Mouse (Mus musculus) lung, embryonic 16.5 days (tissue): ENCODE measurements around the gene Gpr158. TPM values are rescaled to one million over a fixed set of nuclear protein-coding genes. Genes with fewer than 3 reads are reported as not detected.

Experiments used
- ATAC-seq: fragments of 200-750 bp; cut with Nextera tagmentation; 2 replicates; pipeline ENCODE4 v1.8.0; 2017; ENCODE audit warnings: low read depth, mild to moderate bottlenecking, moderate library complexity
- H3K27ac ChIP-seq: fragments of 300-500 bp; sonication (generic); 2 replicates; pipeline ENCODE4 v1.5.1; 2014; ENCODE audit warnings: mild to moderate bottlenecking, control low read depth, low read length
- H3K27me3 ChIP-seq: fragments of 300-500 bp; sonication (generic); 2 replicates; pipeline ENCODE4 v1.6.1; 2014; ENCODE audit warnings: low read depth, low read length, mixed read lengths; ENCODE audit not compliant: control insufficient read depth, insufficient read depth
- H3K36me3 ChIP-seq: fragments of 300-500 bp; sonication (generic); 2 replicates; pipeline ENCODE4 v1.6.1; 2014; ENCODE audit warnings: low read length; ENCODE audit not compliant: control insufficient read depth, insufficient read depth
- H3K4me1 ChIP-seq: fragments of 300-500 bp; sonication (generic); replicated peaks from 2 replicates; pipeline ENCODE4 v1.6.1; 2014; ENCODE audit warnings: low read length, mixed read lengths; ENCODE audit not compliant: control insufficient read depth, insufficient read depth
- H3K4me2 ChIP-seq: fragments of 300-500 bp; sonication (generic); 2 replicates; pipeline ENCODE4 v1.6.1; 2014; ENCODE audit warnings: low read depth, low read length, control low read depth
- H3K4me3 ChIP-seq: fragments of 300-500 bp; sonication (generic); 2 replicates; pipeline ENCODE4 v1.5.1; 2014; ENCODE audit warnings: mild to moderate bottlenecking, low read length, control low read depth
- H3K9ac ChIP-seq: fragments of 300-500 bp; sonication (generic); 2 replicates; pipeline ENCODE4 v1.6.1; 2014; ENCODE audit warnings: low read length, control low read depth
- H3K9me3 ChIP-seq: fragments of 300-500 bp; sonication (generic); 2 replicates; pipeline ENCODE4 v1.6.1; 2016; ENCODE audit warnings: low read length; ENCODE audit not compliant: control insufficient read depth
- WGBS: fragments of 180-500 bp; shearing (Covaris S2); extraction: QIAGEN DNeasy Blood & Tissue Kit; methylation state at CpG from one replicate; pipeline ENCODE4 v1.1.7; 2014; 5-methylcytosine and 5-hydroxymethylcytosine counted together
- polyA plus RNA-seq: library from polyadenylated mRNA; unstranded; fragments of >200 nt; fragmentation: Nextera tagmentation; extraction: Ambion mirVana; gene quantifications from 2 replicates; pipeline ENCODE4 v1.2.1, GENCODE M21; 2015

Gene Gpr158
- polyA plus RNA-seq, 1 experiment from 2014 or later: not detected

- Histone ChIP-seq H3K36me3 (no peaks in the 10 kb centered on the region), H3K27me3 (no peaks in the 10 kb centered on the region), H3K4me3 (no peak overlapping the region), H3K4me1 (no peaks in the 10 kb centered on the region), H3K9ac (no peak overlapping the region), H3K27ac (no peak overlapping the region), H3K9me3 (no peaks in the 10 kb centered on the region), H3K4me2 (no peak overlapping the region)
- ATAC-seq: no peak
- 59% methylated on average over 9 of the region's 9 CpGs for WGBS
Measured at GRCm38 (mm10) chr2:21693128-21693527, 325.8 kb downstream of the Gpr158 start.

- ATAC-seq: no peak
- H3K9ac ChIP-seq: no peak overlapping the region
- no peaks in the 10 kb centered on the region for H3K36me3 ChIP-seq
- 57% methylated on average over 5 of the region's 5 CpGs for WGBS
- no peaks in the 10 kb centered on the region for H3K27me3 ChIP-seq
- no peaks in the 10 kb centered on the region for H3K9me3 ChIP-seq
- no peaks in the 10 kb centered on the region for H3K4me1 ChIP-seq
- H3K4me2 ChIP-seq: no peak overlapping the region
- H3K27ac ChIP-seq: no peak overlapping the region
- H3K4me3 ChIP-seq: no peak overlapping the region
Measured at GRCm38 (mm10) chr2:21693807-21694594, 326.7 kb downstream of the Gpr158 start.

- no peak for ATAC-seq
- no peak overlapping the region for H3K9ac ChIP-seq
- no peak overlapping the region for H3K4me3 ChIP-seq
- H3K27me3 ChIP-seq: no peaks in the 10 kb centered on the region
- no peaks in the 10 kb centered on the region for H3K4me1 ChIP-seq
- H3K36me3 ChIP-seq: no peaks in the 10 kb centered on the region
- WGBS: 84% methylated on average over 4 of the region's 4 CpGs
- H3K4me2 ChIP-seq: no peak overlapping the region
- no peak overlapping the region for H3K27ac ChIP-seq
- H3K9me3 ChIP-seq: no peaks in the 10 kb centered on the region
Measured at GRCm38 (mm10) chr2:21728075-21728474, 360.7 kb downstream of the Gpr158 start.

- Histone ChIP-seq H3K27ac (no peak overlapping the region), H3K36me3 (no peaks in the 10 kb centered on the region), H3K27me3 (no peaks in the 10 kb centered on the region), H3K4me3 (no peak overlapping the region), H3K9me3 (no peaks in the 10 kb centered on the region), H3K9ac (no peak overlapping the region), H3K4me2 (no peak overlapping the region), H3K4me1 (no peaks in the 10 kb centered on the region)
- 81% methylated on average over 2 of the region's 2 CpGs for WGBS
- ATAC-seq: no peak
Measured at GRCm38 (mm10) chr2:21783721-21784120, 416.4 kb downstream of the Gpr158 start.

- Histone ChIP-seq H3K9me3 (no peaks in the 10 kb centered on the region), H3K4me2 (no peak overlapping the region), H3K9ac (no peak overlapping the region), H3K4me3 (no peak overlapping the region), H3K27ac (no peak overlapping the region), H3K36me3 (no peaks in the 10 kb centered on the region), H3K4me1 (no peaks in the 10 kb centered on the region), H3K27me3 (no peaks in the 10 kb centered on the region)
- 64% methylated on average over 2 of the region's 2 CpGs for WGBS
- no peak for ATAC-seq
Measured at GRCm38 (mm10) chr2:21793156-21793555, 425.8 kb downstream of the Gpr158 start.

GRCm38 (mm10) chr2:21799616-21800015, 432.3 kb downstream of the Gpr158 start:
- Histone ChIP-seq H3K9me3 (no peaks in the 10 kb centered on the region), H3K9ac (no peak overlapping the region), H3K4me2 (no peak overlapping the region), H3K4me3 (no peak overlapping the region), H3K27me3 (no peaks in the 10 kb centered on the region), H3K4me1 (no peaks in the 10 kb centered on the region), H3K36me3 (no peaks in the 10 kb centered on the region), H3K27ac (no peak overlapping the region)
- no peak for ATAC-seq
- WGBS: 51% methylated on average over 3 of the region's 3 CpGs

GRCm38 (mm10) chr2:21800045-21800444, 432.7 kb downstream of the Gpr158 start:
- Histone ChIP-seq H3K4me1 (no peaks in the 10 kb centered on the region), H3K27ac (no peak overlapping the region), H3K27me3 (no peaks in the 10 kb centered on the region), H3K36me3 (no peaks in the 10 kb centered on the region), H3K9me3 (no peaks in the 10 kb centered on the region), H3K4me3 (no peak overlapping the region), H3K4me2 (no peak overlapping the region), H3K9ac (no peak overlapping the region)
- no peak for ATAC-seq

- Histone ChIP-seq H3K9ac (no peak overlapping the region), H3K4me1 (no peaks in the 10 kb centered on the region), H3K36me3 (no peaks in the 10 kb centered on the region), H3K9me3 (no peaks in the 10 kb centered on the region), H3K27ac (no peak overlapping the region), H3K4me3 (no peak overlapping the region), H3K4me2 (no peak overlapping the region), H3K27me3 (no peaks in the 10 kb centered on the region)
- no peak for ATAC-seq
- WGBS: 79% methylated on average over 2 of the region's 2 CpGs
Measured at GRCm38 (mm10) chr2:21808510-21808909, 441.2 kb downstream of the Gpr158 start.

GRCm38 (mm10) chr2:21810431-21810830, 443.1 kb downstream of the Gpr158 start:
- Histone ChIP-seq H3K9me3 (no peaks in the 10 kb centered on the region), H3K4me3 (no peak overlapping the region)
- 87% methylated on average over 4 of the region's 4 CpGs for WGBS

GRCm38 (mm10) chr2:21864061-21864460, 496.7 kb downstream of the Gpr158 start:
- H3K4me2 ChIP-seq: no peak overlapping the region
- no peaks in the 10 kb centered on the region for H3K36me3 ChIP-seq
- no peak for ATAC-seq
- H3K27ac ChIP-seq: no peak overlapping the region
- no peak overlapping the region for H3K4me3 ChIP-seq
- H3K9me3 ChIP-seq: no peaks in the 10 kb centered on the region
- no peak overlapping the region for H3K9ac ChIP-seq
- no peaks in the 10 kb centered on the region for H3K4me1 ChIP-seq
- H3K27me3 ChIP-seq: no peaks in the 10 kb centered on the region

More at GRCm38 (mm10) chr2:21810431-21810830, 443.1 kb downstream of the Gpr158 start:
- no peak for ATAC-seq
- Histone ChIP-seq H3K4me1 (no peaks in the 10 kb centered on the region), H3K9ac (no peak overlapping the region), H3K36me3 (no peaks in the 10 kb centered on the region), H3K27me3 (no peaks in the 10 kb centered on the region), H3K27ac (no peak overlapping the region), H3K4me2 (no peak overlapping the region)
